Mouse (Mus musculus) C2C12 (cell line): ENCODE data around the gene Cab39. TPM values are rescaled to one million over a fixed set of nuclear protein-coding genes. Genes with fewer than 3 reads are reported as not detected.

Experiments used
- H3K27me3 ChIP-seq: one replicate; pipeline ENCODE4 v1.6.1; 2011; ENCODE audit not compliant: control insufficient read depth, insufficient read depth, insufficient read length
- H3K36me3 ChIP-seq: one replicate; pipeline ENCODE4 v1.6.1; 2011; ENCODE audit not compliant: control insufficient read depth, insufficient read depth
- H3K4me3 ChIP-seq: one replicate; pipeline ENCODE4 v1.5.1; 2011; ENCODE audit warnings: mild to moderate bottlenecking, control low read depth; ENCODE audit not compliant: poor library complexity, insufficient read depth, severe bottlenecking
- H3K79me2 ChIP-seq: one replicate; pipeline ENCODE4 v1.6.1; 2011; ENCODE audit not compliant: control insufficient read depth, insufficient read depth
- H3K79me3 ChIP-seq: one replicate; pipeline ENCODE4 v1.6.1; 2011; ENCODE audit warnings: low read depth, control low read depth
- H3ac ChIP-seq: one replicate; pipeline ENCODE3; 2011; ENCODE audit warnings: low read depth; ENCODE audit not compliant: control insufficient read depth, insufficient read length
- CEBPB ChIP-seq: IDR thresholded peaks from one replicate; pipeline ENCODE4 v1.6.1; 2011; ENCODE audit warnings: low read depth, mild to moderate bottlenecking, control low read depth, moderate library complexity
- CTCF ChIP-seq: IDR thresholded peaks from one replicate; pipeline ENCODE4 v1.5.1; 2011; ENCODE audit not compliant: control insufficient read depth, insufficient read depth, insufficient read length
- FOSL1 ChIP-seq: IDR thresholded peaks from one replicate; pipeline ENCODE4 v1.8.0; 2011; ENCODE audit warnings: mild to moderate bottlenecking, low read length; ENCODE audit not compliant: poor library complexity, insufficient read depth, severe bottlenecking
- MAX ChIP-seq: IDR thresholded peaks from one replicate; pipeline ENCODE4 v1.6.1; 2011; ENCODE audit warnings: mild to moderate bottlenecking, control low read depth
- MYOD1 ChIP-seq: IDR thresholded peaks from one replicate; pipeline ENCODE4 v1.6.1; 2011; ENCODE audit warnings: low read depth; ENCODE audit not compliant: control insufficient read depth, insufficient read length
- MYOG ChIP-seq: IDR thresholded peaks from one replicate; pipeline ENCODE4 v1.6.1; 2011; ENCODE audit not compliant: control insufficient read depth, insufficient read length; ENCODE audit errors: extremely low read depth
- USF1 ChIP-seq: IDR thresholded peaks from one replicate; pipeline ENCODE4 v1.6.1; 2011; ENCODE audit warnings: low read depth, mild to moderate bottlenecking, control low read depth, moderate library complexity
- long read RNA-seq, 2 experiments: library from polyadenylated mRNA; unstranded; transcript quantifications; one replicate each; pipeline ENCODE4 v2.0.0; 2019 to 2020
- polyA plus RNA-seq: library from polyadenylated mRNA; unstranded; fragments of >200 nt; fragmentation: generic; extraction: Trizol; gene quantifications from one replicate; pipeline ENCODE4 v1.2.1, GENCODE M21; 2012; ENCODE audit warnings: missing spikeins

Cab39 gene
- 16.6 TPM for polyA plus RNA-seq
- long read RNA-seq, experiment 1, partial matches to known transcripts: 1 of 11 reads
- long read RNA-seq, experiment 1, other reads (novel, unspliced or antisense): 10 of 11 reads
- long read RNA-seq, experiment 2, partial matches to known transcripts: 10 of 13 reads
- long read RNA-seq, experiment 2, other reads (novel, unspliced or antisense): 1 of 13 reads

GRCm38 (mm10) chr1:85793208-85794105 lies at the start of gene Cab39:
Gene Cab39, plus strand, starts transcription at chr1:85793441.
- TF ChIP-seq CEBPB (no peak), MYOG (no peak), CTCF (peak; percentile 88), FOSL1 (no peak)

GRCm38 (mm10) chr1:85744539-85744938 lies 48.7 kb upstream of the Cab39 start:
- H3K79me2 ChIP-seq: no peaks in the 10 kb centered on the region
- H3K79me3 ChIP-seq: no peaks in the 10 kb centered on the region
- no peak overlapping the region for H3ac ChIP-seq
- no peaks in the 10 kb centered on the region for H3K36me3 ChIP-seq
- no peak for TF ChIP-seq MYOG
- no peak for TF ChIP-seq FOSL1
- no peak for TF ChIP-seq MAX
- no peak for TF ChIP-seq CTCF
- TF ChIP-seq MYOD1: no peak
- no peak for TF ChIP-seq CEBPB
- no peak for TF ChIP-seq USF1
- H3K27me3 ChIP-seq: no peaks in the 10 kb centered on the region
- no peak overlapping the region for H3K4me3 ChIP-seq

More at GRCm38 (mm10) chr1:85793208-85794105, at the start of gene Cab39:
- H3K79me2 ChIP-seq: peaks cover 51% of the 10 kb centered on the region
- H3ac ChIP-seq: peak within 1 kb of the TSS; percentile 100
- peak within 1 kb of the TSS; percentile 89 for H3K4me3 ChIP-seq
- H3K27me3 ChIP-seq: peaks cover 10% of the 10 kb centered on the region
- peaks cover 7% of the 10 kb centered on the region for H3K36me3 ChIP-seq
- H3K79me3 ChIP-seq: peaks cover 46% of the 10 kb centered on the region

GRCm38 (mm10) chr1:85746511-85746910 lies 46.7 kb upstream of the Cab39 start:
- Histone ChIP-seq H3K27me3 (no peaks in the 10 kb centered on the region), H3K36me3 (no peaks in the 10 kb centered on the region), H3K79me2 (no peaks in the 10 kb centered on the region), H3K4me3 (no peak overlapping the region), H3K79me3 (no peaks in the 10 kb centered on the region), H3ac (no peak overlapping the region)
- no peak for TF ChIP-seq CEBPB
- TF ChIP-seq FOSL1: no peak
- no peak for TF ChIP-seq MYOG
- TF ChIP-seq MYOD1: no peak
- TF ChIP-seq USF1: no peak
- no peak for TF ChIP-seq CTCF
- no peak for TF ChIP-seq MAX

- Histone ChIP-seq H3K36me3 (no peaks in the 10 kb centered on the region), H3K4me3 (no peak overlapping the region), H3K27me3 (no peaks in the 10 kb centered on the region), H3K79me3 (no peaks in the 10 kb centered on the region), H3ac (no peak overlapping the region), H3K79me2 (no peaks in the 10 kb centered on the region)
- TF ChIP-seq MYOD1 (no peak), CEBPB (no peak), MAX (no peak), FOSL1 (no peak), CTCF (no peak), MYOG (no peak), USF1 (no peak)
These were observed 43.4 kb upstream of the Cab39 start for GRCm38 (mm10) chr1:85749829-85750228.

- Histone ChIP-seq H3K79me2 (no peaks in the 10 kb centered on the region), H3K27me3 (no peaks in the 10 kb centered on the region), H3ac (no peak overlapping the region), H3K4me3 (no peak overlapping the region), H3K36me3 (no peaks in the 10 kb centered on the region), H3K79me3 (no peaks in the 10 kb centered on the region)
- no peak for TF ChIP-seq CEBPB
- TF ChIP-seq MAX: no peak
- TF ChIP-seq USF1: no peak
- no peak for TF ChIP-seq FOSL1
- no peak for TF ChIP-seq MYOG
- TF ChIP-seq MYOD1: no peak
- TF ChIP-seq CTCF: no peak
These were observed 42.6 kb upstream of the Cab39 start for GRCm38 (mm10) chr1:85750650-85751049.
